Mouse (Mus musculus) urinary bladder, postnatal 14 days (tissue): ENCODE measurements around the gene Ap1g2.

Experiments
- DNase-seq: peaks from one replicate; pipeline ENCODE4 v3.0.0; 2021; ENCODE audit warnings: low spot score

Gene Ap1g2

GRCm38 (mm10) chr14:55105836-55106809 lies at the start of gene Ap1g2:
Gene Ap1g2, minus strand, starts transcription at chr14:55106593.
- peak; percentile 84 for DNase-seq

- DNase-seq: no peak
Measured at GRCm38 (mm10) chr14:55152951-55153481, 46.6 kb upstream of the Ap1g2 start.

- DNase-seq: no peak
Measured at GRCm38 (mm10) chr14:55152174-55152573, 45.8 kb upstream of the Ap1g2 start.

- DNase-seq: no peak
Measured at GRCm38 (mm10) chr14:55150985-55151384, 44.6 kb upstream of the Ap1g2 start.

- no peak for DNase-seq
Measured at GRCm38 (mm10) chr14:55149041-55149440, 42.6 kb upstream of the Ap1g2 start.

- peak; percentile 63 for DNase-seq
Measured at GRCm38 (mm10) chr14:55148363-55148915, 42.0 kb upstream of the Ap1g2 start.

- DNase-seq: peak; percentile 17
Measured at GRCm38 (mm10) chr14:55146829-55147401, 40.5 kb upstream of the Ap1g2 start.

- no peak for DNase-seq
Measured at GRCm38 (mm10) chr14:55146324-55146723, 39.9 kb upstream of the Ap1g2 start.

GRCm38 (mm10) chr14:55139313-55139712 lies 32.9 kb upstream of the Ap1g2 start:
- DNase-seq: no peak

GRCm38 (mm10) chr14:55135676-55136075 lies 29.3 kb upstream of the Ap1g2 start:
- no peak for DNase-seq

GRCm38 (mm10) chr14:55126521-55126920 lies 20.1 kb upstream of the Ap1g2 start:
- DNase-seq: no peak

GRCm38 (mm10) chr14:55125711-55126110 lies 19.3 kb upstream of the Ap1g2 start:
- no peak for DNase-seq

- DNase-seq: no peak
Measured at GRCm38 (mm10) chr14:55122359-55122758, 16.0 kb upstream of the Ap1g2 start.

- peak; percentile 84 for DNase-seq
Measured at GRCm38 (mm10) chr14:55121947-55122346, 15.6 kb upstream of the Ap1g2 start.

GRCm38 (mm10) chr14:55119421-55120134 lies 13.2 kb upstream of the Ap1g2 start:
- no peak for DNase-seq

GRCm38 (mm10) chr14:55118852-55119251 lies 12.5 kb upstream of the Ap1g2 start:
- no peak for DNase-seq

GRCm38 (mm10) chr14:55116425-55117200 lies 10.2 kb upstream of the Ap1g2 start, which contains the start of gene Jph4:
Gene Jph4, minus strand, starts transcription at chr14:55116935.
- DNase-seq: no peak

GRCm38 (mm10) chr14:55115846-55116245 lies 9.5 kb upstream of the Ap1g2 start:
- no peak for DNase-seq

GRCm38 (mm10) chr14:55114759-55115701 lies 8.6 kb upstream of the Ap1g2 start:
- DNase-seq: peak; percentile 56
